Mouse (Mus musculus): ENCODE results near the gene F11r.

- TF ChIP-seq CTCF (IDR thresholded peaks at IDR 0.05; ENCODE audit: low read depth) (no peak), EP300 (optimal IDR thresholded peaks at IDR 0.05) (peak; percentile 49)
Observed at GRCm38 (mm10) chr1:171411492-171411941, 25.8 kb upstream of the F11r start.

Data from stomach, postnatal 0 days (tissue).